Mouse (Mus musculus) lung, adult 2 months (tissue): ENCODE data around the gene Cmtr1.

Experiments
- CTCF ChIP-seq: fragments of 200-500 bp; IDR thresholded peaks from 2 replicates; pipeline ENCODE4 v1.5.1; 2011; ENCODE audit warnings: mild to moderate bottlenecking, low read length, control low read depth; ENCODE audit not compliant: insufficient read depth
- POLR2A ChIP-seq: fragments of 200-500 bp; IDR thresholded peaks from 2 replicates; pipeline ENCODE4 v1.6.1; 2011; ENCODE audit warnings: low read depth, mild to moderate bottlenecking, control low read depth, low read length, borderline replicate concordance; ENCODE audit errors: extremely low read depth

GRCm38 (mm10) chr17:29719628-29720575 lies 59.5 kb downstream of the Cmtr1 start:
- TF ChIP-seq CTCF: no peak
- no peak for TF ChIP-seq POLR2A
